Mouse (Mus musculus) olfactory bulb, adult 2 months (tissue): Measurements from ENCODE around the gene Gpr18.

Experiments
- CTCF ChIP-seq: fragments of 200-500 bp; IDR thresholded peaks from 2 replicates; pipeline ENCODE4 v1.5.1; 2012; ENCODE audit warnings: low read depth, mild to moderate bottlenecking, low read length, moderate library complexity; ENCODE audit not compliant: insufficient read depth
- POLR2A ChIP-seq: fragments of 200-500 bp; IDR thresholded peaks from 2 replicates; pipeline ENCODE4 v1.6.1; 2012; ENCODE audit warnings: mild to moderate bottlenecking, low read depth, low read length, moderate library complexity; ENCODE audit not compliant: insufficient read depth

GRCm38 (mm10) chr14:121904754-121905153, 10.8 kb downstream of the Gpr18 start:
- no peak for TF ChIP-seq CTCF
- no peak for TF ChIP-seq POLR2A
